ENCODE assay signal across 8 mouse cellular contexts in genomic region chr15:96696486-96697284, GRCm38 (mm10). TPM values are rescaled to one million over a fixed set of nuclear protein-coding genes. Genes with fewer than 3 reads are reported as not detected.
DNase-seq lines count a peak whose midpoint lies in the region.

No protein-coding gene starts in this region.

- H3K36me3 ChIP-seq in heart, embryonic 10.5 days = peaks cover 69% of the 10 kb centered on the region
- H3K36me3 ChIP-seq in megakaryocyte, embryonic 14.5 days (replicated peaks; ENCODE audit: low read length) = peaks cover 68% of the 10 kb centered on the region

- H3K27ac ChIP-seq in heart, embryonic 10.5 days = peak overlapping the region; percentile 52; the same call in 1 of the 2 replicates

- no peaks in the 10 kb centered on the region for H3K27me3 ChIP-seq in heart, embryonic 10.5 days (ENCODE audit: insufficient read depth, poor library complexity, severe bottlenecking)
- no peaks in the 10 kb centered on the region for H3K27me3 ChIP-seq in megakaryocyte, embryonic 14.5 days (replicated peaks)

- no peaks in the 10 kb centered on the region for H3K9me3 ChIP-seq in heart, embryonic 10.5 days
- H3K9me3 ChIP-seq in megakaryocyte, embryonic 14.5 days = no peaks in the 10 kb centered on the region

- no peak for DNase-seq in heart, embryonic 10.5 days (ENCODE audit: low spot score)
- DNase-seq in heart, adult 9 months (ENCODE audit: low spot score in 2 of 2) = no peak
- peak; percentile 40 for DNase-seq in MN1 (ENCODE audit: low spot score)
- DNase-seq in heart, postnatal 4 days = peak; percentile 32
- no peak for DNase-seq in right cerebral cortex, adult 2 months (ENCODE audit: low spot score in 2 of 2)
- DNase-seq in gastrocnemius, postnatal 25 days = no peak
- DNase-seq in thymus, postnatal 25 days = no peak

- H3K4me1 ChIP-seq in heart, embryonic 10.5 days = peaks cover 35% of the 10 kb centered on the region
- H3K4me1 ChIP-seq in megakaryocyte, embryonic 14.5 days = peaks cover 41% of the 10 kb centered on the region

- H3K4me3 ChIP-seq in heart, embryonic 10.5 days = peak overlapping the region; percentile 78
- H3K4me3 ChIP-seq in megakaryocyte, embryonic 14.5 days (replicated peaks) = peak overlapping the region; percentile 97

- WGBS in heart, embryonic 10.5 days = 83% methylated on average over 13 of the region's 13 CpGs

RNA-seq across cellular contexts. Expression of gene Slc38a2, which starts 2.8 kb away (rescaled TPM):
- 113 and 119 TPM in 2 replicates for polyA plus RNA-seq in heart, embryonic 10.5 days (2016; fragmentation: Nextera tagmentation; extraction: Ambion mirVana)
- 100 to 1,000 TPM; 359 to 377 TPM for total RNA-seq in heart, postnatal 4 days (2021)
- polyA plus RNA-seq in megakaryocyte, embryonic 14.5 days (2012; ENCODE audit: insufficient read depth, low replicate concordance) = 4.2 and 5.6 TPM in 2 replicates
- 100 to 1,000 TPM in 1 of 2 experiments, 10 to 100 TPM in 1; 73.8 to 112 TPM for total RNA-seq in gastrocnemius, postnatal 25 days (2021)

RNA-seq across cellular contexts. Expression of gene Slc38a1, which starts 54.0 kb away (rescaled TPM):
- polyA plus RNA-seq in heart, embryonic 10.5 days (2016; fragmentation: Nextera tagmentation; extraction: Ambion mirVana) = 90.5 and 96.2 TPM in 2 replicates
- total RNA-seq in heart, postnatal 4 days (2021) = 10 to 100 TPM; 88.2 to 90.4 TPM
- 22.9 and 64.1 TPM in 2 replicates for polyA plus RNA-seq in megakaryocyte, embryonic 14.5 days (2012; ENCODE audit: insufficient read depth, low replicate concordance)
- 1 to 10 TPM; 1.4 to 2.2 TPM for total RNA-seq in gastrocnemius, postnatal 25 days (2021)

Comparison
In these comparisons a context has a peak if more than half of its experiments do, and no peak if none do; other contexts are left out.
1. DNase-seq: peak in MN1 (single experiment) and heart, postnatal 4 days (single experiment); none in heart, embryonic 10.5 days (single experiment), heart, adult 9 months (0 of 2), right cerebral cortex, adult 2 months (0 of 2), gastrocnemius, postnatal 25 days (single experiment) and thymus, postnatal 25 days (single experiment).
2. RNA of gene Slc38a1, which starts 54.0 kb away (total RNA-seq): 88.2 to 90.4 TPM in heart, postnatal 4 days; 1.4 to 2.2 TPM in gastrocnemius, postnatal 25 days; every median in the first group is over 10 times any median in the second.